Mouse (Mus musculus): ENCODE measurements at regions not wholly inside any gene's neighbourhood (a gene's known extent, or its start where the extent isn't known, plus 50 kb on each side); places are given as distances from the start of the nearest gene placed in this dataset.

GRCm38 (mm10) chr13:116795041-116795440, 230.3 kb downstream of the Parp8 start:
- DNase-seq: no peak

- DNase-seq: no peak
These were observed 243.7 kb downstream of the Parp8 start for GRCm38 (mm10) chr13:116781616-116782015.

- no peak for DNase-seq
These were observed 259.8 kb downstream of the Parp8 start for GRCm38 (mm10) chr13:116765491-116765890.

GRCm38 (mm10) chr13:116759912-116760311, 265.4 kb downstream of the Parp8 start:
- DNase-seq: no peak

GRCm38 (mm10) chr13:116740825-116741224, 284.5 kb downstream of the Parp8 start:
- DNase-seq: no peak

DNA sequence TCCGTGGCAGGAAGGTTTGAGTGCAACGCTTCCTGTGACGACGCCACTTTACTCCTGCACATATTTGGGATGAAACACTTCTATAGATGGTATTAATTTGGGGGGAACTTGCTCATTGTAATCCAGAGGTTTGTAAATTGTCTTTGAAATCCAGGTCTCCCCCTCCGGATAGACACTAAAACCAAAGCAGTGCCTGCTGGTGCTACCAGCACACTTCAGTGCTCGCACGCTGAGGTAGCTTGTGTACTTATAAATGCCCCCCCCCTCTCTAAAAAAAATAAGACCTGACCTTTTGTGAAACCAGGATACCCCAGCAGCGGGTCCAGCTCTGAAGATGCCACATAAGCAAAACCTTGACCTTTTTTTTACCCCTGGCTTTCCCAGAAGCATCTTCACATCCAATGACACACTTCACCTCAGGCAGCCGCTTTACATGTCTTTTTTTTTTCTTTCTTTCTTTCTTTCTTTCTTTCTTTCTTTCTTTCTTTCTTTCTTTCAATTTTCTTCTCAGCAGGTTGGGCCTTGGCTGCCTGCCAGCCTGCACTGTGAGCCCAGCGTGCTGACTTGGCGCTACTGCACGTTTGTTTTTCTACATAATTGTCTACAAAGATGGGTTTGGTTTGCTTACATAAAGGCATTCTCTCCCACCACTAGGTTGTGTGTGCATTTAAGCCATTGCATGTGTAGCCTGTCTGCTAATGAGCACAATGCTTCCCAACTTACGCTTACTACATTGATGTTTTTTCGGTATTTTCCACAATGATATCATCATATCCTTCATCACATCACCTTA, 301.8 kb downstream of the Parp8 start:
- no peak for DNase-seq

DNA sequence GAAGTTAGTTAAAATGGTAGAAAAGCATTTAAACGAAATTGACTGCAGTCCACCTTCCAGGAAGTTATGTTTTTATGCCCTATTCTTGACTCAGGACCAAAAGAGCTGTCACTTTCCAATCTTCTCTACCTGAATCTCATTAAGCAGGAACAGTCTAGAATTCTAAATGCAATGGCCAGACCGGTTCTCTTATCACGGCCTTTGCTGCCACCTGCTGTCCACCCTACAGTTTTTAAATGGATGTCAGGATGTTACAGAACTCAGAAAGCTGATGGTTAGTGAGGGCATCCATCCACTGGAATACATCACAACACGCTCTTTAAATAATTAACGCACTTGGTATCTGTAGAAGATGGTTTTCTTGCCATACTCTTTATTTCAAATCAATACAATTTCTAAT, 310.5 kb downstream of the Parp8 start:
- DNase-seq: peak; percentile 42 to 45

GRCm38 (mm10) chr13:116711866-116712593, 313.3 kb downstream of the Parp8 start:
- peak; percentile 21 to 38 for DNase-seq

GRCm38 (mm10) chr13:116711148-116711865, 314.0 kb downstream of the Parp8 start:
- no peak for DNase-seq

GRCm38 (mm10) chr13:116709671-116710070, 315.7 kb downstream of the Parp8 start:
- DNase-seq: no peak

DNA sequence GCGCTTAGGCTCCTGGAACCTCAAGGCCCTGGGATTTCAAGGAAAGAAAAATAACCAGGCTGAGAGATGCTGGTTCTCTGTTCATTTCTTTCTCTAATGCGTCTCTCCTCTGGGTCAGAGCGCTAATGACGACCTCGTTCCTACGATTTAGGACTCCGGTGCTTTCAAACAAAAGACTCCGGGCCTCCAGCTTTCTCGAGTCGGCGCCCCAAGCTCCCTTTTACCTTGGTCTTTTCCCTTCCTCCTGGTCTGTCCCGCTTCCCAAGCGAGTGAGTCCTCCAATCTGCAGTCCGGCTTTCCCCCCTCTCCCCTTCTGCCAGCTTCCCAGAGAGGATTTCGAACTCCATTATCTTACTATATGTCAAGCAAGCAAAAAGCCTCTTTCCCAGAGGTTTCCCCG, 316.5 kb downstream of the Parp8 start:
- no peak for DNase-seq

DNA sequence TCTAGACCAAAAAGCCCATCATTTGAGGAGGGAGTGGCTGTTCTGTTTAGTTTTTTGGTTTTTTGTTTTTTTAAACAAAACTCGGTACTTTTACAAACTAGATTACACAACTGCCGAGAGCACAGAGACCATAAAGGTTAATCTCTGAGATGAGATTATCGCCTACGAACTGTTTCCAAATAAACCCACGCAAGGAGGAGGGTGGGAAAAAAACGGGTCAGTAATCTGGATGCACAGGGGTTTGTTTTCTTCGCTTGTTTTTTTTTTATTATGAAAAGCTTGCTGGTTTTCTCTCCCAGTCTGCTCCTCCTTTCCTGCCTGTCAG, 316.9 kb downstream of the Parp8 start:
- no peak for DNase-seq

- no peak for DNase-seq
These were observed 317.5 kb downstream of the Parp8 start for GRCm38 (mm10) chr13:116707621-116708455.

DNA sequence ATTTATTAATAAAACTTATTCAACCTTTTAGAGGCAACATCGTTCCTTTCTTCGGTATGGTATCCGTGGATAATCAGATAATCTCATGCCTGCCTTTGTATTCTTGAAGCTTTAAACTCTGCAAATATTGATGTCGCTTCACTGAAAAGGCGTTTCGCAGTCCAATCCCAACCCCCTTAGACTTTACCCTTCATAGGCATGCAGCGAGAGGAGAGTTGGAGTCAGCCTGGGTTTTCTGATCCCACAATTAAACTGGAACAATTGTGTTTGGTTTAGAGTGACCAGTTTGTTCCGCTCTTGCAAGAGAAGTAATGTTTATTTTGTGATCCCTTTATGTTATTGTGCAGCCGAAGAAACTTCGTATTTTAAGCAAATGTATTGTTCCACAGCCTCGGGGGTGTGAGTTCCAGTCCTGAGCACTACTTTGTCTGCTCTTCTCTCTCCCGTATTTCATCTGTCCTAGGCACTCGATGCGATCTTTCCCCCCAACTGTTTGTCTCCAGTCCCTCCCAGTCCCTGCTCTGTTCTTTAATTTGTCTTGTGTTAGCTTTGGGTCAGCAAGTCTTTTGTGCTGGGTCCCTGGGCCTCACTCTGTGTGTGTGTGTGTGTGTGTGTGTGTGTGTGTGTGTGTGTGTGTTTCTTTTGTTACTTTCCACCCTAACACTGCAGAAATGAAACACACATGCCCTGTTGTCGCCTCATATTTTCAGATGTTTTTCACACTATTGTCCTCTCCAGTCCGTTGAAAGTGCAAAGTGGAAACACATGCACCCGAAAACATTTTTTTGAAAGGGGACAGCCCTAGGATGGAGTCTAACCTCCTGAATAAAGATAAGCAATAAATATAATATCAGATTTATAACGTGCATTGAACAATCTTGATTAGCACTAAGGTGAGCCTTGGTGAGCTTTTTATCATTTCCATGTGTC, 318.7 kb downstream of the Parp8 start:
- DNase-seq: no peak

- peak in 1 of 2 experiments; percentile 2 for DNase-seq
These were observed 319.5 kb downstream of the Parp8 start for GRCm38 (mm10) chr13:116705611-116706386.

DNA sequence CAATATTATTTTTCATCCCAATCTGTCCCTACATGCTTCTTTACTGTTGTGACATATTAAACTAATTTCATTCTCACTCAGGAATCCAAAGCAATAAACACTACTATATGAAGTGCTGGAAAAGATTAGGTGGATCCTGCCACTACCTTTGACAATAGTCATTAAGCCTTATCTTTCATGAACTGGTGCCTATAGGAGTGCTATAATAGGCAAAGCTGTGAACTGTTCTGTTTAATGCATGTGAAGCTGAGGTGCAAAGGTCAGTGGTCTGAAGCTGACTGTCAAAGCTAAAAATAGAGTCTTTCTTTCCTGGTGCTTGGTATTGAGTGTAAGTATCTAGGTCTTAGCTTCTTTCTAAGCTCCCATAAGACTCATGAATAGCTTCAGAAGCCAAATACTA, 336.6 kb downstream of the Parp8 start:
- no peak for DNase-seq
